Mouse (Mus musculus) monocyte, adult 5-6 weeks (primary cell): Measurements from ENCODE around the gene Bspry. TPM values are rescaled to one million over a fixed set of nuclear protein-coding genes. Genes with fewer than 3 reads are reported as not detected.
"Not testable (repeated sequence)": the region's sequence is repeated elsewhere in the genome, so short reads cannot be mapped to it uniquely, and the experiment has no call there.

ENCODE experiments used
- ATAC-seq: fragments of 153-309, 156-312 bp; replicated peaks from 2 replicates; pipeline ENCODE4 v1.8.0; 2017; ENCODE audit warnings: mild to moderate bottlenecking; ENCODE audit not compliant: low TSS enrichment, insufficient number of reproducible peaks, severe bottlenecking, poor library complexity, low FRiP score
- total RNA-seq: library from RNA; stranded (forward); fragments of 200-1000, 200-491, 200-594 nt; gene quantifications from 3 replicates; pipeline ENCODE4 v1.2.3, GENCODE M21; 2017

The Bspry gene
- total RNA-seq, 1 experiment from 2014 or later, result 8.4 TPM

DNA sequence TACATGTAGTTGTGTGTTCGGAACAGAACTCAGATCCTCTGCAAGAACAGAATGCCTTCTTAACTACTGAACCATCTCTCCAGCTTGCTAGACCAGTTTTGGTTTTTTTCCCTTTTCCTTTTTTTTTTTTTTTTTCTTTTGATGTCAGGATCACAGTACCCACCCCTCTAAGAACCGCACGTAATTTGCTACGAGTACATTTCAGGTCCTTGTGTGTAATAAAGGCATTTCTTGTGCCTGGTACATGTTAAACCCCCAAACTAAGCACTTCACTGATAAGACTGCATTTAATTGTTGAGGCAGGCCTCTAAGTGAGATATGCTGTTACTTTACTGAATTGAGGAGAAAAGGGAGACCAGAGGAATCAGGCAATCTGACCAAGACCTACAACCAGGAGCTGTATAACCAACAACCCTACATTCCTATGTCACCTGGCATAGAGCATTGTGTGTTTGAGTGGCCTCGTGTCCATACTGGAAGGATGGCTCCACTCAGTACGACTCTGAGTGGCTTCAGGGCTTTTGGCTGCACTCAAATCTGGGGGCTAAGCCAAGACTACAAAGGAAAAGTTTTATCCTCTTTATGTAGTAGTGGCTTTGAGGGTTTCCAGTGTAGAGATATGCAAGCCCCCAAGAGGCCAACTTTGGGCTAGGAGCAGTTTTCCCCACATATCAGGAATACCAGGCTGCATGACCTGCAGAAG is 2.2 kb upstream of the Bspry start:
- ATAC-seq, result no peak

DNA sequence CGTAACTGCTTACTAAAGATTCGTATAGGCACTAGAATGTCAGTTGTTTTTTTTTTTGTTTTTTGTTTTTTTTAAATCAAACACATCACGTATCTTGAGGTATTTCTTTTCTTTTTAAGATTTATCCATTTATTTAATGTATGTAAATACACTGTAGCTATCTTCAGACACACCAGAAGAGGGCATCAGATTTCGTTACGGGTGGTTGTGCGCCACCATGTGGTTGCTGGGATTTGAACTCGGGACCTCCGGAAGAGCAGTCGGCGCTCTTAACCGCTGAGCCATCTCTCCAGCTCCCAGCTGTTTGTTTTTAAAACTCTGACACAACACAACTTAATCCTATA is 288 bp upstream of the Bspry start:
- not testable (repeated sequence) for ATAC-seq

DNA sequence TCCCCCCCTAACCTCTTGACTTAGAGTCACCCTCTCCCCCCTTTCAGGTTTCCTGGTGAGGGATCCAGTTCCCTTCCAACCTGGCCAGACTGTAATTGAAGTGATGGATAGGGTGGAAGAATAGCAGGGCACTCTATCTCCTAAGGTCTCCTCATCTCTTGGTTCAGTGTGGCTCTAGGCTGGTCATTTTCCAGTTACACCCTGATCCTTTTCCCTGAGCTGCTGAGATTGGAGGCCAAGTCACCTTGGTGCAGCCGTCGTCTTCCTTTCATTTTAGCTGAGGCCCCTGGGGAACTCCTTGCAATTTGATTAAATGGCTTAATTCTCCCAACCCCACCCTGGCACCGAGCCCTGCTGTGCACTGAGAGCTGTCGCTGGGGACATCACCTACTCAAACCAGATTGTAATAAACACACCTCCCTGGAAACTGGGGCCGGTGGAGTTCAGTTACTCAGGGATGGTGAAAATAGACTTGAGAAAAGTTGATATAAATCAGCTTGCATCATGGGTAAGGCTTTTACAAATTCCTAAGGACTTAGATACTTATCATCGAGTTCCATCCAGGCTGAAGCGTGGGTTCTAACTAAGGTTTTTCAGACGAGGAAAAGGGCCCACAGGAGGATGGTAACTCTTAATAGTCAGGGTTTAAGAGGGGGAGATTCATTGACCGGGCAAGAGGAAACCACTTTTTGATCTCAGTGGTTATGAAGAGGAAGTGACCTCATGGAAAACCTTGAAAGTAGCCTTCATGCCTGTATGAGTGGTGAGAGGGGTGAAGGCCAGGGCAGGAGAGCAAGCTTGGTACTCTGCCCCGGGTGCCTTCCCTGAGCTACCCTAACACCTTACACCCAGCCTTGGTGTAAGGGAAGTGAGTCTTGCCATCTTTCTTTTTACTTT is 1.1 kb downstream of the Bspry start:
- ATAC-seq, result peak; percentile 79

DNA sequence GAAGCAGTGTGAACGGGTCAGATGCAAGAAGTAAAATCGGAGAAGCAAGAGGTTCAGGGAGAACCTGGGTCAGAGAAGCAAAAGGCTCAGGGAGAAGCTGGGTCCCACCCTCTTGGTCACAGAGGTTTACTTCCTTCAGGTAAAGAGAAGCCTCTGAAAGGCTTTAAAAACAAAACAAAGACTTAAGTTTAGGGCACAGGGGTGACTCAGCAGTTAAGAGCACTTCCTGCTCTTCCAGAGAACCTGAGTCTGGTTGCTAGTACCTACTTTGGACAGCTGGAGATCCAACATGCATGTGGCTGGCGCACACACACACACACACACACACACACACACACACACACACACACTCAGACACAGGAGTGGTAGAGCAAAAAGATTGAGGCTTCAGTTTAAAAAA is 5.1 kb downstream of the Bspry start:
- ATAC-seq, result no peak

DNA sequence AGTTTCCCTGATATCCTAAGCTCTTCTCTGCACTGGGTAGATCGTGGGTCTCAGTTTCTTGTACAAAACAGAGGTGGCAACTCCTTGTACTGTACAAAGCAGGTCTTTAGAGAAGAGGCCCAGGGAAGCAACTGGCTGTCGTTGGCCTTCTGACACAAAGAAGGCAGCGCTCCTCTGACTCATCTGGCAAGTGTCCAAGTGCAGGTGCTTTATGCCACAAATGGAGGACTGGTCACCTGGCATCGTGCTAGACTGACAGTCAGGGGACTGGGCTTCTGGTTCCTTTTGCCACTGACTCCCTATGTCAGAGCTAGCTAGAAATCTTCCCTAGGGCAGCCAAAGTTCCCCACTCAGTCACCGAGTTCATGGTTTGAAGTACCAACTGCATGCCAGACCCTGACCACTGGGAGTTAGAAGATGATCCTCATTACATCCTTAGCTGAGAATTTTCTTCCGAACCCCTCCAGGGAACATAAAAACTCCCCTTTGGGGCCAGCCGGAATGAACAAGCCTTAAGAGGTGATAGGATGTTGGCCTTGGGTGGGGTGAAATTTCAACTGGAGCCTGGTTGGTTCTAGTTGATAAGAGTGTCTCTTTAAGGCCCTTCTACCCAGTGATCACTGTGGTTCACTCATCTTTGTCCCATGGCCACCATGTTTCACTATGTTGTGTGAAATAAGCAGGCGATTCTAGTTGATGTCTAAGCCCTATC is 5.8 kb downstream of the Bspry start:
- no peak for ATAC-seq

DNA sequence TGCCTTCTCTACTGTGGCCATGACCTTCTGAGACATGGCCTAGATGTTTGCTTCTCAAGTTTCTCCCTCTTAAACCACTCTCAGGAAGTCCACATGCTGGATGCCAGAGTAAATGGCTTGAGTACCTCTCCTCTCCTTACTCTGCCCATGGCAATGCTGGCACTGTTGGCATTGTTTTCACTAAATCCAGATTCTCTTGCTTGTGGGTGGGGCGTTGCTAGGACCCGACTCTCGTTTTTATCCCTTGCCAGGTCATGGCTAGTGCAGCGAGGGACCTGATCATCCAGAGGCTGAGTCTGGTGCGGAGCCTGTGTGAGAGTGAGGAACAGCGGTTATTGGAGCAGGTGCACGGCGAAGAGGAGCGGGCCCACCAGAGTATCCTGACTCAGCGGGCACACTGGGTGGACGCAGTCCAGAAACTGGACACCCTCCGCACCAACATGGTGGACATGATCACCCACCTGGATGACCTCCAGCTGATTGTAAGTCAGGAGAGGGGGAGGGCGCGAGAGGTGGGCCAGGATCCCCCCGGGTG is 6.4 kb downstream of the Bspry start:
- ATAC-seq, result no peak

DNA sequence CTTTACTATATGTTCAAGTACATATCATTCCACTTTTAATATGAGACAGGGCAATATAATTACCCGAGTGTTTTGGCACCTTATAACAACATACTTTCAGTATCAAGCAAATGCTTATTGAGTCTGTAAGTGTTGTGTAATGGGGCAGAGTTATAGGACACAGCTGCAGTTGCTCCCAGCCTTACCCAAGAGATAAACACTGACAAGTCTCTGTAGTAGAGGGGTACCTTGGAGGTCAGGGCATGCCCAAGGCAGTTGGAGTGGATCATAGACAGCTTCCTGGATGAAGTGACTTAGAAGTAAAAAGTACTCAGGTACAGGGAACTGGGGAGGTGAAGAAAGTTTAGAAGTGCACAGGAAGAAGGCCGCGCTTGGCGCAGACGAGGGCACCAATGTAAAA is 7.3 kb downstream of the Bspry start:
- no peak for ATAC-seq

DNA sequence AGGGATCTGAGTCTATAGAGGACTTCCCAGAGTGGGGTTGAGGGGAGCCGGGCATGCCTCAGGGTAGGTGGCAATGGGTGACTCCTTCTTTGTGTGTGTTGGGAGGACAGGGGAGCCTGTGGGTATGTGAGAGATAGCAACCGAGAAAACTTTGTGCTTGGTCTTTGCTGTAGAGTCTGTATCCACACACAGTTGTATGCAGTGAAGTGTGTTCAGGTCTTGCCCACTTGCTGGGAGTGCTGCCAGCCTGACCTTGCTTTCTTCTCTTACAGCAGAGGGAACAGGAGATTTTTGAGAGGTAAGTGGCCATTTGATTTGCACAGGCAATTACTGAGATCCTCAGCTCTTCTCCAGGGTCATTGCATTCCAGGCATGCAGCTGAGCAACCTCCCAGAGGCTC is 8.1 kb downstream of the Bspry start:
- ATAC-seq, result no peak

DNA sequence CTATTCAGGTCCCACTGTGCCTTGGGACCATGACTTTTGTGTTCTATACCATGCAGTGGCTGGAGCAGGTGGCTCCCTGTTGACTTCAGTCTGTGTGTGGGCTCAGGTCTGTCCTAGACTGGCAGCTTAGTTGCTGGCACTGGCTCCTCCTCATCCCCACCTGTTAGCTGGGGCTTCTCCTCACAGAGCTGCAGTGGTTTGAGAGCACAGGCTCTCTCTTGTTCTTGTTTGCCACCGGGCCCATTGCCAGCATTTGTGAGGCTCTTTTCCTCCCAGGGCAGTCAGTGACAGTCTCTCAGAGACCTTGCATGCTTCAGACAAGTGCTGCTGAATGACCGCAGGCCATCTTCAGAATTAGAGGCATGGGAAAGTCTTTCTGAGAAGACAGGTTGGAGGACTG is 12.8 kb downstream of the Bspry start:
- no peak for ATAC-seq

DNA sequence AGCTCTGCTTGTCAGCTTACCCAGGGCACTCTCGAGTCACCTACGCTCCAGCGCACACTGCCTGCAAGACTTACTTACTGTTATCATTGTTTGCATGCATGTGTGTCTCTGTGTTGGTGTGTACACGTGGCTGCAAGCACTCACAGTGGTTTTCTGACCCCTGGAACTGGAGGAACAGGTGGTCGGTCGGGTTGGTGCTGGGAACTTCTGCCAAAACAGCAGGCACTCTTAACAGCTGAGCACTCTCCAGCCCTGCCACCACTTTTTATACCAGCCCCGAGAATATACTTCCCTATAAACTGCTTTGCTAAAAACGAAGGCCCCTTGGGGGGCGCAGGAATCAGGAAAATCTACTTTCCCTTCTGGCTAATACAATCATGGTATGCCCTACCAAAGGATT is 14.4 kb downstream of the Bspry start:
- ATAC-seq, result no peak

DNA sequence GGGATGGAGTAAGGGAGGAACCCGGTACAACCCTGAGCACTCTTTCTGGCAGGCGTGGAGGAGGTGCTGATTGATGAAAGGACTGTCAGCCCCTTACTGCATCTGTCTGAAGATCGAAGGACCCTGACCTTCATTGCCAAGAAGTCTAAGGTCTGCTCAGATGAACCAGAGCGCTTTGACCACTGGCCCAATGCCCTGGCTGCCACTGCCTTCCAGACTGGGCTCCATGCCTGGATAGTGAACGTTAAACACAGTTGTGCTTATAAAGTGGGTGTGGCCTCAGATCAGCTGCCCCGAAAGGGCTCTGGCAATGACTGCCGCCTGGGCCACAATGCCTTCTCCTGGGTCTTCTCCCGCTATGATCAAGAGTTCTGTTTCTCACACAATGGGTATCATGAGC is 16.1 kb downstream of the Bspry start:
- no peak; the same call in 1 of the 2 replicates for ATAC-seq

DNA sequence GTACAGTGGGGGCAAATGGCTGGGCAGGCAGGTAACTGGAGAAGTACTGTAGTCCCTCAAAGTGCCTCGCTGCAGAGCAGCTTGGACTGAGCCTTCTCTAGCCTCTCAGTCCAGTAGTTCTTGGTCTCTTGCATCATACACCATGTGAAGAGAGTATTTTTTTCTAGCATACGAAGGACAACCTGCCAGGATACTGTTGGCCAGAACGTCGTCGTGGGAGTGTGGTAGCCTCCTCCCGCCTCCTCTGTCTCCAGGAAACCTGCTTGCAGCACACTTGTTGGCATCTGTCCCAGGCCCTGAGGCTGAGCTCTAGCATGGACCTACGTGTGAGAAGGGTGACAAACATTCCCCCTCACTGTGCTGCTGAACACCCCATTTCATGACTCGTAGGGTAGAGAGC is 17.0 kb downstream of the Bspry start:
- ATAC-seq, result no peak

DNA sequence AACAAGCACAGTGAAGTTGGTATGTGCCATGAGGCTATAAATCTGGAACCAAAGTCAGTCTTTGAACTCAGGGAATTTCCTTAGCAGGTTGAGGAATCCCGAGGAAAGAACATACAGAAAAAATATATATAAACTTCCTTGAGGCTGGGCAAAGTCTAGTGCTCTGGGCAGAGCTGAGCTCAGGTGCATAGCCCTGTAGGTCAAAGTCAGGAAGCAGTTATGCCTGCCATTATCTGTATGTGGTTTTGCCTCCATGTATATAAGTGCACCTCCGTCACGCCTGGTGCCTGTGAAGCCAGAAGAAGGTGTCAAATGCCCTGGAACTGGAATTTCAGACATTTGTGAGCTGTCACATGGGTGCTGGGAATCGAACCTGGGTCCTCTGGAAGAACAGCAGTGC is 20.9 kb downstream of the Bspry start:
- ATAC-seq, result no peak

DNA sequence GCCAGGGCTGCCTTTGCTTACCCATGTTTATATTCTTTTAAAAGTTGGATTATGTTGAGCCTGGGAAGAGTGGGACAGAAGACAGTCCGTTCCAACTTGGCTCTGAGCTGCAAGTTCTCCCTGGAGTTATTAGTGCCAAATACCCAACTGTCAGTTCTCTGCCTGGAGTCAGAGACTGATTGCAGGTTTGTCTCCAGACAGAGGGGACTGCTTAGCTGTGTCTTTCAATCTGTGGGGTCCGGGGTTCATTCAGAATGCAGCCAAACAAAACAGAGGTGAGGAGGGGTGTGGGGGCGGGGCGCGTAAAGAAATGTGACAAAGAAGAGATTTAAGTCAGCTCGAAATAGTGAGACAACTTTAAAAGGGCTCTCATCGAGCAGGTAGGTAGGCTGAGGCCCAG is 21.7 kb downstream of the Bspry start:
- ATAC-seq, result no peak

DNA sequence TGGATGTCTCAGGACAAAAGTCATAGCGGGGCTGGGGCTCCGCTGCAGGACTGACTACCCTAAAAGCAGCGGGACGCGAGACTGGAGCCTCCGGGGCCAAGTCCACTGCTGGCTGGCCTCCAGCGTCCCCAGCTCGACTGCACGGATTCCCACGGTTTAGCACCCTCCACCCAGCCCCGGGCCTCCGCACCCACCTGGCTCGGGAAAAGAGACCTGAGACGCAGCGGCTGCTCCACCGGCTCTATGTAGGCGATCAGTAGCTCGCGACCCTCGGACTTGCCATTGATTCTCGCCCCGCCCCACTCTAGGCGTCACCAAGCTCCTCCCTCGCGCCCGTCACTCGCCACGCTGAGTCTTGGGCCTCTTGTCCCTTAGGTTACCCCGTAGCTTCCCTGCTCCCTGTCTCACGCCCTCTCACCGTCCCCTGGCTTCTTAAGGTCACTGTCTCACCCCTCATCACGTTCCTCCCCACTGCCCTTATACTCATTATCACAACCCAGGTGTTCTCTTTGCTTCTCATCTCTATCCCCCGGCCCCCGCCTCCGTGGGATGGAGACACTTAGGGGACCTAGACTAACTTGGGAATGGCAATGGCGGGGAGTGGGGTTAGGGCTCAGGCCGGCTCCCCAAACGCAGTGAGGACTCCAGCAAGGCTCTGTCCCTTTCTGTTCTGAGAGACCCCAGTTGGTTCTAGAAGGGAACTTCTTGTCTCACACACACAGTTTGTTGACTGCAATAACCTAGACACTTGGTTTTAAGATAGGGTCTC is 22.3 kb downstream of the Bspry start:
- peak; percentile 91 for ATAC-seq

DNA sequence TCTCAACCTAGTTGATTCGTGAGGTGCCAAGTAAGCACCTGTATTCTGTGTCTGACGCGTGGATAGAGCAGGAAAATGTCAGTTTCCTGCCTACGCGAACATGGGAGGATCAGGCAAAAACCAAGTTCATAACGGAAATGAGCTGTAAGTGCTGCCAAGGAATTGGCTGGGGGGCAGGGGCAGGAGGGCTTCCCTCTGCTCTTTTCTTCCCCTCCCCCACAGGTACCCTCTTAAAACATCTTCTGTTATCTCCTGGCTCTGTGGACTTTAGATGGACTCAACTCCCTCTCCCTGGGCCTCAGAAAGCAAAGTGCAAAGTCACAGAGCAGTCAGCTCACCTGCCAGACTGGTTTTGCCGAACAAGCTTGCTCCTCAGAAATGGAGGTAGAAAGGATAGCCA is 23.1 kb downstream of the Bspry start:
- ATAC-seq, result no peak

DNA sequence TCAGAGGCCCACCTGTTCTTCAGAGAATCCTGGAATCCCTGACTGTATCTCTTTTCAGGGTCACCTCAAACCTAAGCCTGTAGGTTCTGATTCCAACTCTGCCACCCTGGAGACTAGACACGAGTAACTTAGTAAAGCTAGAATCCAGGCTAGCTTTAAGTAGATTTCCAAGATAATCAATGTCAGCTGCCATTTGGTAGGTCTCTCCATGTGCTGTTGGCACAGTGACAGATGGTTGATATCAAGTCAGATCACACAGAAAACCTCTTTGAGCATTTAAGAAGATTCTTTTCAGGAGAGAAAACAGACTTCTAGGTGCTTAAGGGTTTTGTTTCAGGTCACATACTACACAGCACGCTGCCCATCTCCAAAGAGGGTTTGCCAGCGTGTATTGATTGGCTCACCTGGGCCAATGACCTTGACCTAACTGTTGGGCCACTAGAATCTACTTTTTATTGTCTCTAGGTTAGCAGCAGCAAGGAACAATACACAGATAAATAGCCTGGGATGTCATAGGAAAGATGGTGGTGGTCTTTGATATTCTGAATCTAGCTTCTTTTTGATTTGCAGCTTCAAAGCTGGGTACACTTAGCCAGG is 23.6 kb downstream of the Bspry start, which contains the start of gene Hdhd3:
TSS of gene Hdhd3 (minus strand) at position 94 of the 597 bp plus-strand sequence.
- no peak for ATAC-seq

DNA sequence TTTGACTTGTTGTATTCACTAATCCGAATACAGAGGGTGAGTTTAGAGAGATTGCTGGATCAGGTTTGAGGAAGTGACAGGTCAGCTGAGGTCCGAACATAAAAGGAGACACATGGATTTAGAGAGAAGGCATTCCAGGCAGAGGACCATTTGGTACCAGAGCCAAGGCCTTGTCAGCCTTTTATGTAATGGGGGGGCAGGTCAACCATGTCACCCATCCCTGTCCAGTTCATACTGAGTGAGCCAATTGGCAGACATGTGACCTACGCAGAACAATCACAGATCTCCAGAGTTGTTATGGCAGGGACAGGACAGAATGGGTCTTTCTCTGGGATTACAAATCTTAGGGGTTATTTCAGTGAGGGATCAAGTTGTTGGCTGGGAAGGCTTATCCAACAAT is 26.1 kb downstream of the Bspry start:
- no peak for ATAC-seq
